Mouse (Mus musculus): ENCODE measurements at regions not wholly inside any gene's neighbourhood (a gene's known extent, or its start where the extent isn't known, plus 50 kb on each side); places are given as distances from the start of the nearest gene placed in this dataset.

- TF ChIP-seq EP300 (IDR thresholded peaks at IDR 0.05) (no peak), CTCF (IDR thresholded peaks at IDR 0.05) (no peak)
Observed at GRCm38 (mm10) chr3:126284294-126285090, 79.0 kb upstream of the Arsj start.
